Mouse (Mus musculus) CH12.LX (cell line): ENCODE results near the gene Lyl1.

Source experiments
- CTCF ChIP-seq, 2 experiments: IDR thresholded peaks in 1 of 2; conservative IDR thresholded peaks in 1 of 2; 2 replicates each; pipeline ENCODE4 v1.5.1; 2011 to 2012; ENCODE audit warnings: low read depth in 2 of 2, low read length in 2 of 2, improper control_type of control experiment in 1 of 2, inconsistent platforms in 1 of 2, mild to moderate bottlenecking in 1 of 2, moderate library complexity in 1 of 2
- EP300 ChIP-seq: IDR thresholded peaks from 2 replicates; pipeline ENCODE4 v1.6.1; 2011; ENCODE audit warnings: low read length, improper control_type of control experiment
- GABPA ChIP-seq: IDR thresholded peaks from 2 replicates; pipeline ENCODE4 v1.6.1; 2012; ENCODE audit warnings: low read depth, low read length, improper control_type of control experiment, inconsistent platforms; ENCODE audit not compliant: insufficient replicate concordance
- JUN ChIP-seq: IDR thresholded peaks from 2 replicates; pipeline ENCODE4 v1.6.1; 2011; ENCODE audit warnings: low read depth, mild to moderate bottlenecking, low read length, improper control_type of control experiment, moderate library complexity; ENCODE audit not compliant: insufficient read depth
- JUND ChIP-seq: conservative IDR thresholded peaks from 2 replicates; pipeline ENCODE4 v1.6.1; 2011; ENCODE audit warnings: low read depth, low read length, improper control_type of control experiment
- POLR2A ChIP-seq: IDR thresholded peaks from 2 replicates; pipeline ENCODE4 v1.6.1; 2011; ENCODE audit warnings: low read depth, mild to moderate bottlenecking, improper control_type of control experiment, low read length
- RCOR1 ChIP-seq: conservative IDR thresholded peaks from 2 replicates; pipeline ENCODE4 v1.6.1; 2012; ENCODE audit warnings: low read depth, mild to moderate bottlenecking, inconsistent platforms, low read length, improper control_type of control experiment
- UBTF ChIP-seq: IDR thresholded peaks from 2 replicates; pipeline ENCODE4 v1.6.1; 2012; ENCODE audit warnings: low read depth, mild to moderate bottlenecking, inconsistent platforms, low read length, improper control_type of control experiment, moderate library complexity
- USF1 ChIP-seq: IDR thresholded peaks from 2 replicates; pipeline ENCODE4 v1.6.1; 2014; ENCODE audit warnings: low read depth, mild to moderate bottlenecking, inconsistent platforms, low read length, improper control_type of control experiment
- ZMIZ1 ChIP-seq: IDR thresholded peaks from 2 replicates; pipeline ENCODE4 v1.6.1; 2012; ENCODE audit warnings: low read depth, mild to moderate bottlenecking, inconsistent platforms, low read length, improper control_type of control experiment

GRCm38 (mm10) chr8:84657203-84657602 is 44.1 kb upstream of the Lyl1 start:
- TF ChIP-seq RCOR1 = no peak
- no peak for TF ChIP-seq UBTF
- TF ChIP-seq POLR2A = no peak
- no peak for TF ChIP-seq EP300
- TF ChIP-seq ZMIZ1 = no peak
- TF ChIP-seq CTCF (conservative IDR thresholded peaks at IDR 0.05 in 1 of 2, IDR thresholded peaks at IDR 0.05 in 1 of 2; ENCODE audit: low read depth in 2 of 2, low read length in 2 of 2) = no peak
- TF ChIP-seq GABPA = no peak
- TF ChIP-seq USF1 = no peak
- no peak for TF ChIP-seq JUN
- no peak for TF ChIP-seq JUND
